Mouse (Mus musculus) spleen, adult 12 weeks (tissue): ENCODE measurements around the gene Atp6v1c2.

ENCODE experiments used
- DNase-seq: peaks from one replicate; pipeline ENCODE4 v3.0.0; 2022; ENCODE audit warnings: low spot score

Atp6v1c2 gene

GRCm38 (mm10) chr12:17324549-17325470 lies 4.3 kb downstream of the Atp6v1c2 start:
- no peak for DNase-seq

DNA sequence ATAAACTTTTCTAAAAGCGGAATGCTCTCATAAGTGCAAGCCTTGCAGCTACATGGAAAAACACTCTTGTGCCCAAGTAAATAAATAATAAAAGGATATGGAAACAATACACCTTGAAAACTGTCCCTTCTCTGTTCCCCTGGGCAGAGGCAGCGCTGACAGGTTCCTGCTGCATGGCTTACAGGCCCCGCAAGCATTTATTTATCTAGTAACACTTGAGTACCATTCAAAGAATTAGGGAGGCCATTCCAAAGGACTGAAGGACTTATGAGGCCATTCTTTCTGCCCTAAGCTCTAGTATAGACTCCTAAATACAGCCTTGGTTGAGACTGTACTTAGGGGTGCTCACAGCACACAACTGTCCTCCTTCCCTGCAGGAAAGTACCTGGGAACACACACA lies 10.7 kb downstream of the Atp6v1c2 start:
- no peak for DNase-seq

GRCm38 (mm10) chr12:17317970-17318369 lies 11.2 kb downstream of the Atp6v1c2 start:
- DNase-seq = no peak

DNA sequence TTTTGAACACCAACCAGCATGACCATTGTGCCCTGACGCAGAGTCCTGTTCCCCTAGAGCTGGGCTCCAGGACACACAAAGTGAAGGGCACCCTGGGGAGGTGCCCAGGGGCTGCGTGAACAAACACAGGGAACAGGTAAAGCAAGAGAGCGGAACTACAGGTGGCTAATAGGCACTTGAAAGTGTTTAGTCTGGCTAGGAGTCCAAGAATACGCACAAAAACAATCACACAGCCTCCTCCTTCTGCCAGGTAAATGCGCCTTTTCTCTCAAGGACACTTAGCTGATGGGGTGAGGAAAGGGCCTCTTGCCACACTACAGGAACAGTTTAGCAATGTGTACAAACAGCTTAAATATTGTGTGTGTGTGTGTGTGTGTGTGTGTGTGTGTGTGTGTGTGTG lies 13.1 kb downstream of the Atp6v1c2 start:
- no peak for DNase-seq

DNA sequence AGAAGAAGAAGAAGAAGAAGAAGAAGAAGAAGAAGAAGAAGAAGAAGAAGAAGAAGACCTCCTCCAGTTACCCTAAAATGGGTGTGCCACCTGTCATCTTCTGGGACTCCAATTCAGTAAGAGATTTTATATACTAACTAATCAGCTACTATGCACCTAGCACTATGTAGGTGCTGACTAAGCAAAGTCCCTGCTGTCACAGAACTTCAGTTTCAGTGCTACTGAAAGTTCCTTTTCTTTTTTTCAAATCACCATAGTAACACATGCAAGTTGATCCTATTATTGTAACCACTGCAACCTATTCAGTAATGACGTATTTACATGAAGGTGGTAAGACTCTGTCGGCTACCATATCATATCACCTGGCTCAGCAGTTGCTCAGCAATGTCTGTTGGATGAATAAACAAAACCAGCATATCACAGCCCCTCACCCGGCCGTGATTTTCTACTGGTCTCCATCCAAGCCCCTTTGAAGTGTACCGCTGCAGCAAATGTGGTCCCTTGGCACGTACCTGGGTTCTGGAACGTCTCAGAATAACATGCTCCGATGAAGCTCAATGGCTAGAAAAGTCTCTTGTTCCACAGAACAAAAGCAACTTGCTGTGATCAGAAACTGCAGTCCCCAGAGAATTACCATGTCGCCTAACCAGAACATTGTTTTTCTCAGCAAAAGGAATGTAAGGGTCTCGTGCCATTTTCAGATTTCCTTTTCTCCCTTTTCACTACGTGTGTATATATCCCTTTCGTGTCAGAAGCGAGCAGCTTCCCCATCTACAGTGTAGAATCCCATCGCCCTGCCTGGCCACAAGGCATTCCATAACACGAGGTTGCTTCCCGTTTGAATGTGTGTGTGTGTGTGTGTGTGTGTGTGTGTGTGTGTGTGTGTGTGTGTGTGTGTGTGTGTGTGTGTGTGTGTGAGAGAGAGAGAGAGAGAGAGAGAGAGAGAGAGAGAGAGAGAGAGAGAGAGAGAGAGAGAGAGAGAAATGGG lies 18.0 kb downstream of the Atp6v1c2 start:
- DNase-seq = no peak

DNA sequence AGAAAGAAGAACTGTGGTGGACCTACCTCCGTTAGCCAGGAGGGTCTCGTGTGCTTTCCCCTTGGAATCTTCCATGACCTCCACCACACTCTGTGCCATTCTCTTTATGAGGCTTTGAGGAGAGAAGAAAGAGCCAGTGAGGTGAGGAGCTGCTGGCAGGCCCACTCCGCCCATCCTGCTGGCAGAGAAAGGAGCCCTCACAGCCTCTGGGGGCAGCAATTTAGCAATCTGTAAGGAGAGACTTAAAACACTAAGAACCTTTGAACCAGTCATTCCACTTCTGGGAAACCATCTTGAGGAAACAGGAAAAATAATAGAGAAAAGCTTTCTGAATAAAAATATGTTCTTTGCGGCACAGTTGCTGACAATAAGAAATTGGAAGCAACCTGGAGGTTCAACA lies 20.9 kb downstream of the Atp6v1c2 start:
- DNase-seq = no peak

DNA sequence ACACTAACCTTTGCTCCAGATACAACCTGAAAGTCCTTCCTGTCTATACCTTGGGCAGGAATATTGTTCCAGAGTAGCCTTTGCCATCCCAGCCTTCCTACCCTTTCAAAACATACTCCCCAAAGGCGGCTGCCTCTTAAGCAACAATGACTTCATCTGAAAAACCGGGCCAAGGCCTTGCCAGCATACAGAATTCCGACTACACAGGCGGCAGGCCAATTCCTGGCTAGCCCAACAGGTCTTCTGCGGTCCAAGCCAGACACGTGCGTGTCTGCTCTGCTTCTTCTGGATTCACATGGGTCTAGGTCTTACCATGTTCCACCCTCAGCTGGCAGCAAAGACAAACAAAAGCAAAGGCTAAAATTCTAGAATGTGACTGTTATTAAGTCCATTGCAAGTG lies 23.7 kb downstream of the Atp6v1c2 start:
- DNase-seq = no peak

DNA sequence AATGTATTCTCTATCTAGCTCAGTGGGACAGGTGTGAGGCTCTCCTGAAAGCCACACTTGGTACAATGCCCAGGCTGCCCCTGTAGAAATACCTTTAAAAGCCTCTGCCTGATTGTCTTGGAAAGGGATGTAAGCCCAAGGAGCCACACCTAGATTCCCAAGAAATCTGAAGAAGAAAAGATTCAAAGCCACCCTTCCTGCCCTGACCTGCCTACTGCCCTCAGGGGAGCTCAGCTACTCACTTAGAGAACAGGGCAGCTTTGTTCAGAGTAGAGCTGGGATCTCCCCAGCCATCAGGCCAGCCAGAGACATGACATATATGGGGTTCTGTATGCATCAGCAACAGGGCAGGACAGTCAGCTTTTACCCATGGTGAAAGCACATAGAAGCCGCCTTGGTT lies 29.3 kb downstream of the Atp6v1c2 start:
- no peak for DNase-seq

GRCm38 (mm10) chr12:17296899-17297298 lies 32.3 kb downstream of the Atp6v1c2 start:
- DNase-seq = no peak

- DNase-seq = no peak
These were observed 38.6 kb downstream of the Atp6v1c2 start for GRCm38 (mm10) chr12:17290569-17290968.

- DNase-seq = no peak
These were observed 39.2 kb downstream of the Atp6v1c2 start for GRCm38 (mm10) chr12:17289913-17290312.

- no peak for DNase-seq
These were observed 40.1 kb downstream of the Atp6v1c2 start for GRCm38 (mm10) chr12:17289060-17289459.

DNA sequence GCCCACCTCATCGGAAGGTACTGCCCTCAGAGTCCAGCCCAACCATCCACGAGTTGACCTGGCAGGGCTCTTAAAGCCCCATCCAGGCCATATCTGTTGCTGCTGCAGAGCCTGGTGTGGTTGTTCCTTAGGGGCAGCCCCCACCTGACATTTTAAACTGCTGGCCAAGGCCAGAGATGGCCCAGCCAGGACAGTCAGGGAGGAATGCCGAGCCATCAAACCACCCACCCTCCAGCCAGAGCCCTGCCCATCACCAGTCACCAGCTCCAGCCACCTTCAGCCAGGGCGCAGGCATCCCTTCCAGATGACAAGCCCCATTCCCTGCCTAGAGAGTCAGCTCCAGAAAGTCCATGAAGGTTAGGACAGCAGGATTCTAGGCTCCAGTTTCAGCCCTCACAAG lies 40.7 kb downstream of the Atp6v1c2 start:
- no peak for DNase-seq

- DNase-seq = no peak
These were observed 55.3 kb downstream of the Atp6v1c2 start for GRCm38 (mm10) chr12:17273841-17274240.

DNA sequence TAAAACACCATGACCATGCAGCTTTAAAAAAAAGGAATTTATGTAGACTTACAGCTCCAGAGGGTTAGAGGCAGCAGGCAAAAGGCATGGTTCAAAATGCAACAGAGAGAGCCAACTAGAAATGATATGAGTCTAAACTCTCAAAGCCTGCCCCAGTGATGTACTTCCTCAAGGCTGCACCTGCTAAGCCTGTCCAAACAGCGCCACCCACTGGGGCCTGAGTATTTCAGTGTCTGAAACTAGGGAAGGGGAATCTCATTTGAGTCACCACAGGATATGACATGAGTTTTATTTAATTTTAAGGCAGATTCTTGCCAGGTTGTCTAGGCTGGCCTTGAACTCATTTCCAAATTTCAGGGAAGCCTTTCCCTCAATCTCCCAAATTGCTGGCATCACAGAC lies 57.9 kb downstream of the Atp6v1c2 start:
- DNase-seq = peak; percentile 29

DNA sequence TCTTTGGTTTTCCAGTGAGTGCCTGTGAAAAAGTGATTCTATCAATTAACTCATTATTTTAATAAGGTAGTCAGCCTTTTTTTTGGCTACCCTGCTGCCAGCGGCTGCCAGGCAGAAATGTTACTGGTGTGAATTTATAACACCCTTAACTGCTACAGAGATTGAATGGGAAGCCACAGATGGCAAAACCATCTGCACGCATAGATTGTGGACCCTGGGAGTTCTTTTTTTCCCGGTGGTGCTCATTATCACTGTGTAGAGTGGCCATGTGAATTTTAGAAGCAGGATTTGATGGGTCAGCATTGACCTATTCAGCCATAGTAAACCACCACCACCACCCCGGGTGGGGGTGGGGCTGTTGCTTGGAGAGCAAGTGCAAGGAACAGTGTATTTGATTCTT lies 61.8 kb downstream of the Atp6v1c2 start:
- DNase-seq = no peak

- DNase-seq = peak; percentile 5
These were observed 62.5 kb downstream of the Atp6v1c2 start for GRCm38 (mm10) chr12:17266673-17266990.

GRCm38 (mm10) chr12:17265971-17266672 lies 63.0 kb downstream of the Atp6v1c2 start, which contains the start of gene Pdia6:
Gene Pdia6, plus strand, starts transcription at chr12:17266545.
- DNase-seq = peak; percentile 84

GRCm38 (mm10) chr12:17264826-17265225 lies 64.3 kb downstream of the Atp6v1c2 start:
- DNase-seq = no peak

- no peak for DNase-seq
These were observed 65.3 kb downstream of the Atp6v1c2 start for GRCm38 (mm10) chr12:17263881-17264280.

GRCm38 (mm10) chr12:17261005-17261404 lies 68.2 kb downstream of the Atp6v1c2 start:
- DNase-seq = no peak

DNA sequence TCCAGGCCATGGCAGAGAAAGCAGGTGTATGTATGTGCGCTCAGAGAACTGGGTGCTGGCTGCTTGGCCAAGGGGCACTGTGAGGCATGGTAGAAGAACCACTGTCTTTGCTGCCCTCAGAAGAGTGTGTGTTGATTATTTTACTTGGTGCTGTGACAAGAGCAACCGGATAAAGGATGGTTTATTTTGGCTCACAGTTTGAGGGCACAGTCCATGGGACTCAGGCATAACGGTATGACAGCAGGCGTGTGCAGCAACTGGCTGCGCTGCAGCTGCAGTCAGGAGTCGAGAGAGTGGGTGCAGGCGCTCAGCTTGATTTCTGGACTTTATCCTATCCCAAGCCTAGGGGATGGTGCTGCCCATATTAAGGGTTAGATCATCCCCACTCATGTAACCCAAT lies 70.7 kb downstream of the Atp6v1c2 start:
- DNase-seq = no peak
